Mouse (Mus musculus) right cerebral cortex, postnatal 14 days (tissue): ENCODE measurements at regions not wholly inside any gene's neighbourhood (a gene's known extent, or its start where the extent isn't known, plus 50 kb on each side); places are given as distances from the start of the nearest gene placed in this dataset.

Experiments
- DNase-seq: peaks from one replicate; pipeline ENCODE4 v3.0.0; 2022

DNA sequence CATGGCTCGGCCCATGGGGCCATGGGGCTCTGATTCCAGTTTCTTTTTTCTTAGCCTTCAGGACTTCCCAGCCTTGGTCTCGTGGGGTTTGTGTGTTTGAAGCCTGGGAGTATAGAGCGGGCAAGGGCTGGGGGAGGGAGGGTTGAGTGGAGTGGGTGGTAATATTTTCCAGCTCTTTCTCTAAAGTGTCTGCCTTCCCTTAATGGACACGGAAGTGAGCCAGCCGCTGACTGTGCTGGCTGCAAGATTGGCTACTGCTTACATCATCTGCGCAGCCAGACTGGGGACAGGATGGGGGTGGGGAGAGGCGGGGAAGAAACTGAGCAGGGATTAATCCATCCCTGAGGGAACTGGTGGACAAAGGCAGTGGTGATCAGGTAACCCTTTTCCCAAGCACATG is 52.3 kb downstream of the Tnp1 start:
- DNase-seq: peak; percentile 36

GRCm38 (mm10) chr1:72960241-72960653 is 55.5 kb downstream of the Tnp1 start:
- DNase-seq: no peak

DNA sequence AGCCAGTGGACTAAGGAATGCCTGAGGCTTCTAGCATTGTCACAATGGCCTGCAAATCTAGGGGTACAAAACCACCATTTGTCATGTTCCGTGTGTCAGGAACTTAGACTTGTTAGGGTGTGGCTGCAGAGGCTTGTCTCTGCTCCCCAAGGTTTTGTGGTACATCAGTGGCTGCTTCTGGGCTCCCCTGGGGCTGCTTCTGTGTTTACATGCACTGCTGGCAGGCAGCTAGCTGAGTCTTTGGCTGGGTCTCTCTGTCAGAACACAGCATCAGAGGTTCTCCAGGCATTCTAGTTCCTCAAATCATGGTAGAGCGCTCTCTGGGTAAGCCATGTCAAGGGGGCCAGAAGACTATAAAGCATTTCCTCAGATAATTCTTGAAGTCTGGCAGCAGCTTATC is 60.3 kb downstream of the Tnp1 start:
- no peak for DNase-seq

DNA sequence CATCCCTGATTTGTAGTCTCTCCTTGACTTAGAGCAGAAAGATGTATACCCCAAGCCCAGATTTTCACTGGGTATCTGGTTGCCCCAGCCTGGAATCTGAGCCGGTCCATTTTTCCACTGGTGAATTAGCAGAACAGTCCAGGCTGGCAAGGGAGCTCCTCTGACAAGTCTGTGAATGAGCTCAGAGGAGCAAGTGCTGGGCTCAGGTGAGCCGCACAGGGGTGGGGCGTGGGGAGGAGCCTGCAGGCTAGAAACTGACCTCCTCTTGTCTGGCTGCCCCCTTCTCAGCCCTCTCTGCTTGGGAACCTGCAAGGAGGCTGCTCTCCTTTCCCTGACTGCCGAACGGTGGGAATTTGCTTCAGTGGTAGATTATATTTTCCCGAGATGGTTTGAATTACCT is 62.8 kb downstream of the Tnp1 start:
- DNase-seq: no peak

DNA sequence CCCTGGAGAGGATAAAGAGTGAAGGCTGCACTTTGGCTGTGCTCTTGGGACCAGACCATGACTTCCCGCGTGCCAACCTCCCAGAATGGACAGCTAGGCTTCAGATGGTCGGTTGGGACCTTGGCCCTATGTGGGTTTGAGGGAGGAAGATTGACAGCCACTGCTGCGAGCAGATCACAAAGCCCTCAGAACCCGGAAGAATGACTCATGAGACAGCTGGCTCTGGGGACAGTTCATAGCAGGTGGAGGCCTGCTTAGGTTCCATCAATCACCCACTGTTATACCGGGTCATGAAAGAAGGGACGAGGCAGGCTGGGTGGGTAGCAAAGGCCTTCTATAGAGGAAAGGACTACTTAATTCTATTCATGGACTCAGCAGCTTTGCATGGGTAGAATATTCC is 63.9 kb downstream of the Tnp1 start:
- no peak for DNase-seq

DNA sequence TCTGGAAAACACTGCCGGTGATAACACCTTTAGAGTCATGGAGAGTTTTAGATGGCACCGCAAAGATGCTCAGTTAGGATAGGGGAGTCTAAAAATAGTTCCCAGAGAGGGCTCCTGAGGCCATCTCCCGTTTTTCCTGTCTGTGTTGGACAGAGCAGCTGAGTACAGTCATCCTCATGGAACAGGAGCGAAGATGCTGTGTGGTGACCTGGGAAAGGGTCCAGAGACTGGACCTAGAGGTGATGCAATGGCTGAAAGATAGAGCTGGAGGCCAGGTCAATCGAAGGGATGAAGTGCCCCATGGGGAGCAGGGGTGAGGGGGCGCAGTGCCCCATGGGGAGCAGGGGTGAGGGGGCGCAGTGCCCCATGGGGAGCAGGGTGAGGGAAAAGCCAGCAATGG is 64.3 kb downstream of the Tnp1 start:
- no peak for DNase-seq

GRCm38 (mm10) chr1:72946235-72946634 is 69.5 kb downstream of the Tnp1 start:
- no peak for DNase-seq

DNA sequence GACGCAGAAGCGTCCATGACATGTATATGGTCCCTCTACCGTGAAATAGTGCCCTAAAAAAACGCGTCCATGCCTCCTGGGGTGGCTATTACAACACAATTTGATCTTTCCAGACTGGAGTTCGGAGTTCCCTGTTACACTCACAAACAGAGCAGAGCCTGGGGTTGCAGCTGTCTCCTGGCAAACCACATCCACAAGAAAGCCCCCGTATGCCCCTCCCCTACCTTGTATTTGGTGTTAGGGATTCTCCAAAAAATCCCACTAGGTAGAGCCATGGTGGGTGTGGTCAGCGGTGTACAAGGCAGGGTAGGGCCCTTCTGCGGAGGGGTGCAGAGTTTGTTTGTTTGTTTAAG is 70.0 kb downstream of the Tnp1 start:
- no peak for DNase-seq

DNA sequence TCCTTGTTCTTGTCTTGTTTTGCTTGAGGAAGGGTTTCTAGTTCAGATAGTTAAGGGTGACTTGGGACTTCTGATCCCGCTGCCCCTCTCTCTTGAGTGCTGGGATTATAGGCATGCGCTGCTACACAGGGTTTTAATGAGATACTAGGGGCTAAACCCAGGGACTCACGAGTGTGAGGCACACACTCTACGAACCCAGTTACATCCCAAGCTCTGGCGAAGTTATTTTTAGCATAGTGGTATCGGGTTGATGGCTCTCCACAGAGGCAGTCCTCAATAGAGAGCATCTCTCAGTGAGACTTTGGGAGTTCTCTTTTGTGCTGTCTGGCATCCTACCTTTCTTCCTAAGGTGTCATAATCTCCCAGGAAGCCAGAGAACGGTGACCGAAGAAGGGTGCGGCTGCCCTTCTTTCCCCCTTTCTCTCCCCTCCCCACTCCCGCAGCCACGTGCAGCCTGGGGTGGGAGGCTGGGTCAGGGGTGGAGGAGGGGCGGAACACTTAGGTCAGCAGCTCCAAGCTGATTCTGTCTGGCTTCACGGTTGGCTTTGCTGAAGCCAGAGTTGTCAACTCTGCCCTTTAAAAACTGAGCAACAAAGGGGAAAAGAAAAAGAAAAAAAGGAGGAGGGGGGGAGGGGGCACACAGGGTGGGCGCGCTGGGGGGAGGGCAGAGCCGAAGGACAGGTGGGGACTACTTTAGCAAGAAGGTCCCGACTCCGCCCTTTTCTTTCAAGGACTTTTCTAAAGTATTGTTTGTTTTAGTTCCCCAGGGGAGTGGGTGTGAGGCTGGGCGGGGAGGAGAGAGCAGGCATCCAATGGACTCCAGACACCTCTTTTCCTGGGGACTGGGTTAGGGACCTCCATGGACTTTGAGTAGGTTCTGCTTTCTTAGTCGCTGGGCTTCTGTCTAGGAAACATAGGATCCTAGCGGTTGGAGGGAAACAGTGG is 70.4 kb upstream of the Igfbp5 start:
- no peak for DNase-seq

DNA sequence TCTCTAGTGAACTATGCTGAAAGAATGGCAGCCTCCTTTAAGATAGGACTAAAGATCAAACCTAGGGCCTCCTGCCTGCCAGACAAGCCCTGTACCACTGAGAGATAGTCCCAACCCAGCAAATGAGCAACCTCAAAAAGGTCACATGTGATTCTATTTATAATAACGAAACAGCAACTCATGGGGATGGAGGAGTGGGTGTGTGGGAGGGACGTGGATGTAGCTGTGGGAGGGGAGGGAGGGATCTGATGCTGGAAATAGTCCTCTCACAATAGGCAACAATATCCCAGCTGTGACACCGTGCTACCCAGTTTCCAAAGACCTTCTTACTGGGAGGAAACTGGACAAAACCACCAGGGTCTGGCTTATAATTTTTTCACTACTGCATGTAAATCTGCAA is 69.5 kb upstream of the Igfbp5 start:
- DNase-seq: no peak

DNA sequence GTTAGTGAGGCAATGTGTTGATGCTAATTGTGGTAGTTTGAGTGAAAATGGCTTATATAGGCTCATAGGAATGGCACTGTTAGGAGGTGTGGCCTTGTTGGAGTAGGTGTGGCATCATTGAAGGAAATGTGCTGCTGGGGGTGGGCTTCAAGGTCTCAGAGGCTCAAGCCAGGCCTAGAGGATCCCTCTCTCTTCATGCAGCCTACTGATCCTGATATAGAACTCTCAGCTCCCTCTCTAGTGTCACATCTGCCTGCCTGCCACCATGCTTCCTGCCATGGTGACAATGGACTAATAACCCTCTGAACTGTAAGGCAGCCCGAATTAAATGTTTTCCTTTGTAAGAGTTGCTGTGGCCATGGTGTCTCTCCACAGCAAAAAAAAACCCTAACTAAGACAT is 68.4 kb upstream of the Igfbp5 start:
- DNase-seq: no peak

DNA sequence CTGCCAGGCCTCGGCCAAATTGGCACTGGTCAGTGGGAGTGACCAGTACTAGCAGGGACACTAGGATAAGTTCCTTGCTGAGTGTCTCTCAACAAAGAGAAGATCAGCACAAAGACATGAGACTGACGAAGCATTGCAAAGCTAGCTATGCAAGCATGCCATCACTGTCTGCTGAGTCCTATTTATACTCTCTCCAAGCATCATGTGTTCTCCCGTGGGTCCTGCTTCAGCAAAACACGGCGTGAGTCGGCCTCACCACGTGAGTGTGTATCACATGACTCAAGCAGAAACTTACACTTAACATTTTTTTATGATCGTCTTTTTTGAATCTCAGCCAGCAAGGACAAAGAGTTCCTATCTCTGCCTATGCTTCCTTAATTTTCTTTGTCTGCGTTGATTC is 67.7 kb upstream of the Igfbp5 start:
- no peak for DNase-seq

GRCm38 (mm10) chr1:72939948-72940347 is 65.3 kb upstream of the Igfbp5 start:
- DNase-seq: no peak

DNA sequence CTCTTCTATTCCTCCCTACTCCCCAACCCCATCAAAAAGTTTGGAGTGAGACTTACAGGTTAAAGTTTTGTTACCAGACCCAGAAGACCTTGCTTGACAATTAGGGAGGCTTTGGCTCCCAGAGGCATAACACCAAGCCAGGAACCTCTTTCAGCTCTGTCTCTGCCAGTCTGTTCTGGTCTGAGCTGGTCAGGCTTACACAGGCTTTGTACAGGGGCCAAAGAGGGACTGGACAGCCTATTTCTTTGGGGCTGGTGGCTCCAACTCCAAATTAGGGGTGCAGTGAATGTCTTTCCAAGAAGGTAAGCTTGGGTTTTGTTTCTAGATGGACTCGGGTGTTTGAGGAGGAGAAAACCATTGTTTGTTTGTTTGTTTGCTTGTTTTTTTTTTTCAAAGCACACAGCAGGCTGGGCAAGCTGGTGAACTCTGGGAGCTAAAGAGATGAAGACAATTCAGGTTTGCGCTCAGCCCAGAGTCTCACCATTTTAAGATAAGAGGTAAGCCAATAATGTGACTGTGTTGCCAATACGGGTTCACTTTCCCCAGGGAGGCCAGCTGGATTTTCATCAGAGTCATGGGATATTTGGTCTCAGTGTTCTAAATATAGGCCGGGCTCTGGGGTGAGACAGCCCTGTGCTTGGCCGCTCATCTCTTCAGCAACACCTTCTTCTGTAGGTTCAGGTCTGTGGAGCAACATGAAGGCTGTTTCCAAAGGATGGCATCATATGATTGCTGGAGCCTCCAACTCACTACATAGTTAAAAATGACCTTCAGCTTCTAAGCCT is 62.2 kb upstream of the Igfbp5 start:
- DNase-seq: no peak

- DNase-seq: no peak
These were observed 61.5 kb upstream of the Igfbp5 start for GRCm38 (mm10) chr1:72936231-72936630.

DNA sequence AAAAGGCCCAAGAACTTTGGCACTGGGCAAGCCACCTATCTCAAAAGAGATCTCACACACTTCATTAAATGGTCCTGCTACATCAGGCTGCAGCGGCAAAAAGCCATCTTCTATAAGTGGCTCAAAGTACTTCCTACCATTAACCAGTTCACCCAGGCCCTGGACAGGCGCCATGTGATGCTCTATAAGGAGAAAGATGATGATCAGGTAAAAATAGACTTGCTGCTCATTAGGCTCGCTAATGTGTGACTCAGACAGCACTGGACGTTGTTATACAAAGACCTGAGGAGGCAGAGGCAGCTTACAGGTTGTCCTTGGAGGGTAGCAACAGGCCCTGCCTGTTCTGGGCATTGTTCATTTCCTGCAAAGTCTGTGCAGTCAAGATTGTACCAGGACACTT is 60.4 kb upstream of the Igfbp5 start:
- DNase-seq: no peak

- no peak for DNase-seq
These were observed 55.1 kb upstream of the Igfbp5 start for GRCm38 (mm10) chr1:72929774-72930173.
